Comparison of ENCODE assay signal across 8 mouse cellular contexts in the genomic region with DNA sequence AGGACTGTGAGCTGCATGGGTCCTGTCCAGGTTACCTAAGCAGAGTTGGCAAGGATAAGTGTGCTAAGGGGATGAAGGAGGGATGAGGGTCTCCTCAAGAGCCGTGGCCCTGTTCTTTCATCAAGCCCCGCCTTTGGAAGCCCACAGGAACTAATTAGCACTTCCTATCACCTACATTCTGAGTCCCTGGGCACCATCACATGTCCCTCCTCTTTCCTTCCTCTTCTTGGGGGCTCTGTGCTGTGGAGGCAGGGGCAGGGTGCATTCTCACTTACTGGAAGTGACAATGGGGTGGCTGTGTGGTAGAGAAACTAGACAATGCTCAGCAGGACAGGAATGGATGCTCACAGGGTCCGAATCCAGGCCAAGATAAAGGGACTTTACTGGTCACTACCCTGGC. TPM values are rescaled to one million over a fixed set of nuclear protein-coding genes. Genes with fewer than 3 reads are reported as not detected.
A peak's percentile ranks its signal among the peaks of the same experiment; 100 is the strongest.
DNase-seq lines count a peak whose midpoint lies in the region; ATAC-seq lines count a peak whose summit lies in the region.

No protein-coding gene starts in this region.

- H3K4me1 ChIP-seq in hindbrain, embryonic 13.5 days (replicated peaks): peaks cover 30% of the 10 kb centered on the region
- peaks cover 48% of the 10 kb centered on the region for H3K4me1 ChIP-seq in hindbrain, embryonic 10.5 days (replicated peaks)

- H3K4me3 ChIP-seq in hindbrain, embryonic 13.5 days: no peak overlapping the region
- no peak overlapping the region for H3K4me3 ChIP-seq in hindbrain, embryonic 10.5 days
- H3K4me3 ChIP-seq in macrophage (ENCODE audit: inconsistent target): no peak overlapping the region

- H3K4me2 ChIP-seq in hindbrain, embryonic 13.5 days: no peak overlapping the region

- H3K36me3 ChIP-seq in hindbrain, embryonic 13.5 days: no peaks in the 10 kb centered on the region
- no peaks in the 10 kb centered on the region for H3K36me3 ChIP-seq in hindbrain, embryonic 10.5 days
- H3K36me3 ChIP-seq in macrophage (ENCODE audit: inconsistent target): no peaks in the 10 kb centered on the region

- 47% methylated on average over 3 of the region's 3 CpGs for WGBS in hindbrain, embryonic 13.5 days
- 49% methylated on average over 3 of the region's 3 CpGs for WGBS in hindbrain, embryonic 10.5 days
- WGBS in macrophage (ENCODE audit: missing documents): 5% methylated on average over 3 of the region's 3 CpGs

- no peaks in the 10 kb centered on the region for H3K27me3 ChIP-seq in hindbrain, embryonic 13.5 days
- no peaks in the 10 kb centered on the region for H3K27me3 ChIP-seq in hindbrain, embryonic 10.5 days (ENCODE audit: insufficient read depth, poor library complexity, severe bottlenecking)

- peaks cover 26% of the 10 kb centered on the region for H3K79me2 ChIP-seq in macrophage (ENCODE audit: inconsistent target)

- H3K9me3 ChIP-seq in hindbrain, embryonic 13.5 days: no peaks in the 10 kb centered on the region
- H3K9me3 ChIP-seq in hindbrain, embryonic 10.5 days: no peaks in the 10 kb centered on the region

- ATAC-seq in hindbrain, embryonic 13.5 days (ENCODE audit: low FRiP score): no peak
- ATAC-seq in granulocyte monocyte progenitor cell, adult 5-6 weeks (replicated peaks; ENCODE audit: poor library complexity, severe bottlenecking): peak; percentile 58

- peak overlapping the region; percentile 31; the same call in 1 of the 2 replicates for H3K9ac ChIP-seq in hindbrain, embryonic 13.5 days

- peak overlapping the region; percentile 70 for H3K27ac ChIP-seq in hindbrain, embryonic 13.5 days
- H3K27ac ChIP-seq in hindbrain, embryonic 10.5 days: no peak overlapping the region
- peak overlapping the region; percentile 93 for H3K27ac ChIP-seq in macrophage

- DNase-seq in hindbrain, embryonic 10.5 days (ENCODE audit: low spot score): no peak
- DNase-seq in MEL-GATA-1-ER (ENCODE audit: extremely low read depth, low read depth): peak; percentile 47
- DNase-seq in layer of hippocampus, postnatal 10 days (ENCODE audit: low spot score in 2 of 2): no peak
- no peak for DNase-seq in adrenal gland, postnatal 4 days (ENCODE audit: low spot score in 2 of 2)
- no peak for DNase-seq in frontal cortex, adult 2 months (ENCODE audit: extremely low spot score in 1 of 2, low spot score in 1 of 2)

RNA-seq across cellular contexts. Expression of a gene that starts 3.4 kb away (rescaled TPM):
- 1,012 and 1,052 TPM in 2 replicates for polyA plus RNA-seq in hindbrain, embryonic 13.5 days (2015; fragmentation: Nextera tagmentation; extraction: Ambion mirVana)
- 633 and 670 TPM in 2 replicates for polyA plus RNA-seq in hindbrain, embryonic 10.5 days (2016; fragmentation: Nextera tagmentation; extraction: Ambion mirVana)
- total RNA-seq in granulocyte monocyte progenitor cell, adult 5-6 weeks (2014; fragmentation: Nextera tagmentation): 220 and 223 TPM in 2 replicates
- total RNA-seq in granulocyte monocyte progenitor cell, adult 5-6 weeks (2017): 135 and 137 TPM in 2 replicates
- 100 to 1,000 TPM; 129 to 332 (median 233) TPM for total RNA-seq in macrophage (2018; cell fraction: chromatin; rRNA removed)
- 100 to 1,000 TPM; 274 to 542 (median 359) TPM for total RNA-seq in macrophage (2018; cell fraction: cytosol; rRNA removed)
- total RNA-seq in macrophage (2018; cell fraction: nucleus; rRNA removed): 100 to 1,000 TPM; 160 to 375 (median 290) TPM
- 216 to 287 TPM (median 286 TPM) in 3 replicates for polyA plus RNA-seq in macrophage (2018)
- total RNA-seq in layer of hippocampus, postnatal 10 days (2021): 1,000 to 10,000 TPM; 1,004 to 1,032 TPM
- 100 to 1,000 TPM; 441 to 466 TPM for total RNA-seq in adrenal gland, postnatal 4 days (2021)
- polyA plus RNA-seq in frontal cortex, adult 2 months (2012; rRNA removed): 693 and 705 TPM in 2 replicates

RNA-seq across cellular contexts. Expression of a gene that starts 18.8 kb away (rescaled TPM):
- not detected in 2 replicates for polyA plus RNA-seq in hindbrain, embryonic 13.5 days (2015; fragmentation: Nextera tagmentation; extraction: Ambion mirVana)
- polyA plus RNA-seq in hindbrain, embryonic 10.5 days (2016; fragmentation: Nextera tagmentation; extraction: Ambion mirVana): 0.22 TPM in 1 of 2 replicates, not detected in the other
- not detected in 2 replicates for total RNA-seq in granulocyte monocyte progenitor cell, adult 5-6 weeks (2014; fragmentation: Nextera tagmentation)
- not detected in 2 replicates for total RNA-seq in granulocyte monocyte progenitor cell, adult 5-6 weeks (2017)
- total RNA-seq in macrophage (2018; cell fraction: chromatin; rRNA removed): not detected
- total RNA-seq in macrophage (2018; cell fraction: cytosol; rRNA removed): not detected
- not detected for total RNA-seq in macrophage (2018; cell fraction: nucleus; rRNA removed)
- not detected in 3 replicates for polyA plus RNA-seq in macrophage (2018)
- 1 to 10 TPM; 2.0 to 3.5 TPM for total RNA-seq in layer of hippocampus, postnatal 10 days (2021)
- 10 to 100 TPM in 1 of 2 experiments, 1 to 10 TPM in 1; 7.4 to 14.4 TPM for total RNA-seq in adrenal gland, postnatal 4 days (2021)
- polyA plus RNA-seq in frontal cortex, adult 2 months (2012; rRNA removed): 1.0 and 1.2 TPM in 2 replicates
